Mouse (Mus musculus): ENCODE results near the gene Prop1.

Gene Prop1

DNA sequence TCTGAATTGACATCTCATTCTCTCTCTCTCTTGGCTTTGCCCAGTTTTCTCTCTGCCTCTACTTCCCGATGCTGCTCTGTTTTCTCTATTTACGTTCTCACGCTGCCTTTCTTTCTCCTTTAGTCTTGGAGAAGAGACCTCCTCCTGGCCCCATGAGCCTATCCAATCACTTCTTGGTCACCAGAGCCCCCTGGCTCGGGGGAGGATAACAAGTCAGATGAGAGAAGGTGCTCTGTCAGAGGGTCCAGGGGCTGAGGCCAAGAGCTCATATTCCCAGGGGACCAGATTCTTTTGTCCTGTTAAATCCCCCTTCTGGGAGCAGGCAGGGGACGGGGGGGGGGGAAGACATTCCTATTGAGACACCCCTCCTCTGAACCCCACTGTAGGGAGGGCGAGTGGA lies at the start of gene Prop1:
Gene Prop1, minus strand, starts transcription at position 101 of the 400 bp plus-strand sequence.
- no peak for DNase-seq

DNA sequence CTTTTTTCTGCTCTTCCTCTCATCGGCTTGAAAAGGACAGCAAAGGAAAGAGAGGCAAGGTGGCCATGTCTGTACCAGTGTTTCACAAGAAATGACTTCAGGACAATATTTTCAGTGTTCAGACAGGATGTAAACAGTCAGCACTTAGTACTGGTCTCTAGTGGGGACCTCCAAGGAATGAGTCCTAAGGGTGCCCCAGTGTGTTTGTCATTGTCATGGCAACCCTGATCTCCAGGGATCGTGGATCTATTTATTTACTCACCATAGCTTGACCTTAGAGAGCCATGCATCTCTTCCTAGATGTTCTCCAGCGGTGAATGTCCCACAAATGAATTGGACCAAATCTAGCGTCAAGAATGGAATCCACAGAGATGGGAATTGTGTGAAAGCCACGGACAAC lies 49.7 kb upstream of the Prop1 start, which contains the start of gene Olfr51:
Gene Olfr51, plus strand, starts transcription at position 301 of the 400 bp plus-strand sequence.
- DNase-seq: no peak

DNA sequence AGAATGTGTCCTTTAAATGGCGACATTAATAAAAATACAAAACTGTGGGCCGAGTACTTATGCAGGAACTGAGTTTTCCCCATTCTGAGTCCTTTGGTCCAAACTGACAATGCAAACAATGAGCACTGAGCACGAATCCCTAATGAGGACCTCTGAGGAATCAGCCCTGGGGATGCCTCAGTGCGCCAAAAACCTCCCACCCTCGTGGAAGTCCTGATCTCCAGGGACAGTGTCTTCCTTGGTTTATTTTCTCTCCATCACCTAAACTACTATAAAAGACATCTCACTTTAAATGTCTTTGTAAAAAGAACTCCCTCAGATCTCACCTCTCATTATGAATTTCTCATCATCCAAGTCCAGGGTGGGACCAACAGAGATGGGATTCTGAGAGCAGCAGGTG lies 28.1 kb upstream of the Prop1 start, which contains the start of gene Olfr1377:
Gene Olfr1377, plus strand, starts transcription at position 301 of the 400 bp plus-strand sequence.
- no peak for DNase-seq

DNA sequence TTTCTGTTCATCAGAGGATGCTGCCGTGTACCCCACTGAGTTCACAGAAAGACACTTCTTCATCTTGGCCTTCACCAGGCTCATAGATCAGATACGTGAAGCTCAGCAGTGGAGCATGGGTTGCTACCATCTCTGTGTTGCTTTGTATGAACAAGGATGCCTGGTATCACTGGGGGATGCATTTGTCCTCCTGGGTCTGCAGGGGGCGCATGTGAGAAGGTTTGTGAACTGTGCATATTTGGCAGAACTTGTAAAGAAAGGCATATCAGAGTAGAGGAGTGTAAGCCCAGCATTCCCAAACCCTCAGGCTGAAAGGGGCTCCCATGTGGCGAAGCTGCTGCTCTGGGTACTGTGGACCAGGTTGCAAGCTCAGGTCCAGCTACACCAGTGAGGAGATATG lies 23.7 kb upstream of the Prop1 start:
- no peak for DNase-seq

DNA sequence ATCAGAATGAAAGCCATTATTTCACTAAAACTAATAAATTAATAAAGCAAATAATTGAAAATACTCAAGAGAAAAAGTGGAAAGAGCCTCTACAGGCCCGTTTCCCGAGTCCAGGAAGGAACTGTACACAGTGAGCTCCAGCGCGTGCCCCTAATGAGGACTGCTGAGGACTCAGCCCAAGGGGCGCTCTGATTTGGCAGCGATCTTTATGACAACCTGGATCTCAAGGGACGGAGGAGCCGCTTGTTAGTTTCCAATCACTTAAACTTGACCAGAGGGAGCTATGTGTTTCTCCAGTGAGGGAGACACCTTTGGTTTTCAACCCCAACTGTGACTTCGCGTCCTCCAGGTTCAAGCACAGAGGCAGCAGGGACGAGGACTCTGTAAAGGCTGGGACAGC lies 12.7 kb upstream of the Prop1 start, which contains the start of gene Olfr1378:
Gene Olfr1378, plus strand, starts transcription at position 301 of the 400 bp plus-strand sequence.
- no peak for DNase-seq

DNA sequence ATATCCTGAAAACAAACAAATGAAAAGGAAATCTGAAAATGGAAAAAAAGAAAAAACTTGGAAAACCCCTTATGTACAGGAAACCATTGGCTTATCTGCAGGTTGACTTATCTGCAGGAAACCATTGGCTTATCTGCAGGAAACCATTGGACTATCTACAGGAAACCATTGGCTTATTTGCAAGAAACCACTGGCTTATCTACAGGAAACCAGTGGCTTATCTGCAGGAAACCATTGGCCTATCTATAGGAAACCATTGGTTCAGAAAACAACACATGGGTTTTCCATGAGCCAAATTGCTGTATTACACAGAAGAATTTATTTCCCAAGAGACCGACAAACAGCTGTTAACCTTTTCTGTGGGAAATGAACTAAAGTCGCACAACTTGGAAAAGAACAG lies 11.3 kb upstream of the Prop1 start:
- peak; percentile 69 for DNase-seq

DNA sequence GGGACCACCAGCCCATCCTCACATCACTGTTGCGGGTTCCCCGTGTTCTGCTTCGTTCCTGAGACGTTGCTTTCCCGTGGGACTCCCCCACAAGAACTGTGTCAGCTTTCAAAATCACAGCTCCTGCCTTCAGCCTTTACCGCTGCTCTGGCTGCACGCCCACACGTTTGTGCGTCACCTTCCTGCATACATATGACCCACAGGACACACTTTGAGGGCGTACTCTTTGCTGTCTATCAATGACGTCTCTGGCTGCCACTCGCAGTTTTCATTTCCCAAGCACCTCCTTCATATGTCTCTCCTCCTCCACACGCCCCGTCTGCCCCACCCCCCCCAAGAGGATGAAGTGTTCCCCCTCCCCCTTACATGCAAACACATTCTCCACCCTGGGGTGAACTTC lies 1.3 kb downstream of the Prop1 start:
- DNase-seq: no peak

DNA sequence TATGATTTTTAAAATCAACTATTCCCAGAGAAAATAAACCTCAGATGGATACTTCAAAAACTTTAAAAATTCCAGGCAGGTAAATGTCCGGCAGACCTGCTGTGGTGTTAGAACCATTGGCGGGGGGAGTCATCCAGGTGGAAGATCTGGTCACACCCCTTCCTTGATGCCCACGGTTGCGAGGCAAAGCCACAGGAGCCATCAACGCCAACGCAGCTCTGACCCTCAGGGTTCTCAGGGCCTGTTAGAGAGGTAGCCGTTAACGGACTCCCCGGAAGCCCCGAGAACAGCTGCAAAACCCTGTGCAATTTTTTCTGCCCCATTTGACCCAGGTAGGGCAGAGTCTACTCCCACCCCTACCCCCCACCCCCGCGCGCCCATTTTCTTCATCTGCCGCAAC lies 10.1 kb downstream of the Prop1 start, which contains the start of gene 4933414I15Rik:
Gene 4933414I15Rik, minus strand, starts transcription at position 260 of the 400 bp plus-strand sequence.
- DNase-seq: no peak

DNA sequence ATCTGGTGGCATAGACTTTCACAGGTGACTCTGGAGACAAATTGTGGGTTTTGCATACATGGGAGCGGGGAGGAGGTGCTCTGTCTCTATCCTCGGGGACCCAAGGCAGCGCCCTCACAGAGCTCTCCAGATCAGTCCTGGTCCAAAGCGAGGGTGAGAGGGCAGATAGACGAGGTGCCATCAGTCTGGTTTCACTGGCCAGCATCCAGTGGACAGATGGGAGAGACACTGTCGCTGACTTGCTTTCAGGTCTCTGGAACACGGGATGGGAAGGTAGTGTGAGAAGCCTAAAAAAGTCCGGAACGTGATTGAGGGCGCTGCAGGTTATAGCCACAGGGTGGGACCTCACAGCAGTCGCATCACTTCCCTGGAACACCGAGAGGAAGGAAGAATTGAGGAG lies 11.2 kb downstream of the Prop1 start:
- DNase-seq: no peak

DNA sequence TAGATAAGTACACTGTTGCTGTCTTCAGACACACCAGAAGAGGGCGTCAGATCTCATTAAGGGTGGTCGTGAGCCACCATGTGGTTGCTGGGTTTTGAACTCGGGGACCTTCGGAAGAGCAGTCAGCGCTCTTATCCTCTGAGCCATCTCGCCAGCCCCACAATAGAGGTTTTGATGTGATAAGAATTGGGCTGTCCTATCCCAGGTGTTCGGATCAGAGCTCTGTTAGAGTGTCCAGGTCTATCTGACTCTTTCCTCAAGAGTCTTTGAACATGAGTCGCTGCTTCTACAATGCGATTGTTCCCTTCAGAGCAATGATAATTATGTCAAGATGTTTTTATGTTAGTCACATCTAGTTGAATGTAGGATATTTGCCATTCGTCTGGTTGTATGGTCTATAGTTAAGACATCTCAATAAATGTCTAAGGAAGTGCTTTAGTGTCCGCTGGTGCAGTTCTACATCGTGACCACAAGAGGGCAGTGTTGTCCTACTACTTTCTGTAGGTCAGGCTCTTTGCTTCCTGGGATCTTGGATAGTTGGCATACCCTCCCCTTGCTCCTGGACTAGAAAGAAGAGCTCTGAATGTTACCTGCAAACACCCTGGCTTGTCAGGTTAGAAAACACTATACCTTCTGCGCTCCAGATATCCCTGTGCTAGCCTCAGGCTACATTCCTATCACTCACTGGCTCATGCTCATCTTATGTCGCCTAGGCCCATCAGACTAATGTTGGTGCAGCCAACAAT lies 13.8 kb downstream of the Prop1 start:
- peak; percentile 48 for DNase-seq

DNA sequence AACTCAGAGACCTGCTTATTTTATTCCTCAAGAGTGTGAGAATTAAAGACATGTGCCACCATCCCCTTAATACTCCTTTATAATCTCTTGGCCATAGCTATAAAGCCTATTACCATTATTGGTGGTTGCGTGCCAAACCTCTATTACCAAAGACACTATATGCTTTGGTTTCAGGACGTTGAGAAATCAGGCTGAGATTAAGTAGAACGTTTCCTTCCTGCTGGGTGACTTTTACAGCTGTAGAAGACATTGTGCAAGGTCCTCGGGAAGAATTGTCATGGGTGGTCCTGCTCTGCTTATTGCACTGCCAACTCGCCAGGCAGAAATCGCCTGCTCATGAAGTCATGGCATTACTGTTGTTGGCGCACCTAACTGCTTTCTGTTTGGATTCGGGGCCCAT lies 15.1 kb downstream of the Prop1 start:
- no peak for DNase-seq

DNA sequence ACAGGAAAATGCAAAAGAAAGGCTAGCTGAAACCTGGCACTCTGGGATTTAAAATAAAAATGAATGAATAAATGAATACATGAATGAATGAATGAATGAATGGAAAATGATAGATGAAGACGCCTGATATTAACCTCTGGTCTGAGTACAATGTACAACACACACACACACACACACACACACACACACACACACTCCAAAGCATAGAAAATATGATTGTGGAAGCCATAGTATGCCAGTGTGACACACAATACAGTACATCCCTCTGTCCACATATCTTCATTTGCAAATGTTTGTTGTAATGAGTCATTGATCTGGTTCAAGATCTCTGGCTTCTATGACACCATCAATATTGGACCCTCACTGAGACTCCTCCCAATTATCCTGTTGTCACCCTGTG lies 21.5 kb downstream of the Prop1 start:
- no peak for DNase-seq

DNA sequence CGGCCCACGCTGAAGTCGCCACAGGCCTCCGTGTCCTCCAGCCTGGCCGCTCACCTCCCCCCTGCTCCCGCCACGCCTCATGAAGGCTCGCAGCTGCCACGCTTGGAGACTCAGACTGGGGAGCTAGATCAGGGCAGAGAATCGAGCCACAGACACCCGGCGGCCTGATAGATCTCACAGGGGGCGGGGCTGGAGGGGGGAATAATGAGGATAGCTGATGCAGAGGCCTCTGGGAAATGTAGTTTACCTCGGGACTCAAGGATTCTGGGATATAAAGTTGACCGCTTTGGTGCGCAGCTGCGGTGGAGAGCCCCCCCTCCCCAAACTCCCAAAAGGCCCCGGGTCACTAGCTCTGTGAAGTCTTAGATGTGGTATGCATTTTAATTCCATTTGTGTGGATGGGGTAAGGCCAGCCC lies 22.1 kb downstream of the Prop1 start, which contains the start of gene Zfp354b:
Gene Zfp354b, minus strand, starts transcription at position 183 of the 416 bp plus-strand sequence.
- peak; percentile 88 for DNase-seq

DNA sequence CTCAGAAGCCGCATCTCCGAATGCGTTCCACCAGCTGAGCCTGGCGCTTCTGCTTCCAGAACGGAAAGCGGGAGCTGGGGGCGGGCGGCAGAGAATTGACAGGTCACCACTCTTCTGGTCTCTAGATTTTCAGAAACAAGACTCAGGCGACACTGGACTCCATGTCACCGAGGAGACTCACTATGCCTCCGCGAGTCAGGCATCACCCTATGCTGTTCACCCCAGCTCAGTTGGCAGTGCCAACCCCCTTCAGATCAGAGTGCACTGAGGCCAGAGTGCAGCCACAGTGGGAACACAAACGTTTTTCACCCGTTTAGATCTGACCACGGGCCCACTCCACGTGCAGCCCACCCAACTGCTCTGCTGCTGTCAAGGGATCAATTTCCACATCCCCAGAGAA lies 22.5 kb downstream of the Prop1 start:
- no peak for DNase-seq

DNA sequence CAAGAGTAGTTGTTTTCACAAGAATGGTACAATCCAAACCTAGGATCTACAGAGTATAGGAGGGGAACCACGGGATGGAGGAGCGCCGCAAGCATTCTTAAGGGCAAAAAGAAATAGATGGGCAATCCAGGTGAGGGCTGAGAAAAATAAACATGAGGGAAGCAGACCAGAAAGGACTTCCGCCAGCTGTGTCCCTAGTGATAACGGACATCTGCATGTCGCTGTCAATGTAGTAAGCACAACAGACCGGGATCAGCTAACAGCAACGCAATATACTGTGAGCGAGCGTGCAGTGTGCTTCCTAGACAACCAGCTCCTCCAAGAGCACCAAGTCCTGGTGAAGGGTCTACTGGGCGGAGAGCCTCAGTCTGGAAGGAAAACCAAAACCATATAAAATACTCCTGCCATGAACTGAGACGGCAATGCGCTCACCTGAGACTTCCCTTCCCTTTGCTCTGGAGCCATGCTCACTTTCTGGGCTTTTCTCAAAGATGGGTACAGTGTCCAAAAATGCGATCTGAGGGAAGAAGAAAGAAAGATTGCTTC lies 23.0 kb downstream of the Prop1 start:
- no peak for DNase-seq

DNA sequence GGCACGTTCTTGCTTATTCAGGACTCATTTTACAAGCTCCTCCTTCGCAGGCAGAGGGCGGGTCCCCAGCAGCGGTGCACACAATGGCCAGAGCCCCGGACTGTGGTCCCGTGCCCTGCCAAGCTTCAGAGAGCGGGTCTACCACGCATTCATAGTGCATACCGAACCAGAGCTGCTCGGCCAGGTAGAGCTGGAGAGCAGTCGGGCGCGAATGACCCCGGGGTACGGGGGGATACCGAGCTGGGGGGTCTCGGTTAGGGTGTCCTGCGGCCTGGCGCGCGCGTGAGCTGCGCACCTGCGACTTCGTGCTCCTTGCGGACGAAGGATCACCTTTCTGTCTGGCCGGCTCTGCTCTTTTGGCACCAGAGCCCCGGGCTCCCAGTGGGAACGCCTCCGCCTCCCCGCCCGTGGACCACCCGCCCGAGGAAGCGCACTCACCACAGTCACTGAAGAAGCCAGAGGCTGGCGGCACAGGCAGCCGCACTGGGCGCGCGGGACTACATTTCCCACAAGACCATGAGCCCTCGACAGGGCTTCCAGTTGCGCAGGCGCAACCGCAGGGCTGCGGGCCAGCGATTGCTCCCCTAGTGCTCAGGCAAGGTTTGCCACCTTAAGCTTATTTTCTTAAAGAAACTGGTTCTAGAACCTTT lies 37.8 kb downstream of the Prop1 start, which contains the start of gene Zfp2:
Gene Zfp2, minus strand, starts transcription at position 495 of the 650 bp plus-strand sequence.
- peak; percentile 94 for DNase-seq

DNA sequence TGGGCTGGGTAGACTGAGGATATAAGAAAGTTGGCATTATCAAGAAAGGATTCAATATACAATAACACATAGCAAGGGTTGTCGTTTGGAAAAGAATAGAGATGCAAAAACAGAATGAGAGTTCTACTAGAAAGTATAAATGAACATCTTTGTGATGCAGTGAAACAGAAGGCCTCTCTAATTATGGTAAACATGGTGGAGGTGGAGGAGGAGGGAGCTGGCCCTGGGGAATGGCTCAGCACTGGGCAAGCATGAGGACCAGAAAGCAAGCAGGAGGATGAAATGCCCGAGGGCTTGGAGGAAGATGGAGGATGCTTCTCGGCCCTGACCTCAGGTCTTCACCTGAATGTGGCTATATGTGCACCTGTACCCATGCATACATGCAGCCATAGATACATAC lies 39.1 kb downstream of the Prop1 start:
- no peak for DNase-seq

DNA sequence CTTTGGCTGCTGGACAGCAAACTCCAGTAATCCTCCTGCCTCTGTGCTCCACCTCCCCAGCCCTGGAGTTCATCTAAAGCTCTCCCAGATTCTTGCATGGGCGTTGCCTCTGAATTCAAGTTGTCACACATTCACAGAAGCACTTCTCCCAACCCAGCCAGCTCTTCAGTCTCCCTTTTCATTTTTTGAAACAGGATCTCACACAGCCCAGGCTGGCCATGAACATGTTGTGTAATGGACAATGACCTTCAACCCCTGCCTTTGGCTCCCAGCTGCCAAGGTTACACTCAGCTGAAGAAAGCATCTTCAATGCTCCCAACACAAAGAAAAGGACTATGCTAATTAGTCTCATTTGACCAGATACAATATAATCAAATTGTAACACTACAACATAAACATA lies 40.3 kb downstream of the Prop1 start:
- peak; percentile 28 for DNase-seq

DNA sequence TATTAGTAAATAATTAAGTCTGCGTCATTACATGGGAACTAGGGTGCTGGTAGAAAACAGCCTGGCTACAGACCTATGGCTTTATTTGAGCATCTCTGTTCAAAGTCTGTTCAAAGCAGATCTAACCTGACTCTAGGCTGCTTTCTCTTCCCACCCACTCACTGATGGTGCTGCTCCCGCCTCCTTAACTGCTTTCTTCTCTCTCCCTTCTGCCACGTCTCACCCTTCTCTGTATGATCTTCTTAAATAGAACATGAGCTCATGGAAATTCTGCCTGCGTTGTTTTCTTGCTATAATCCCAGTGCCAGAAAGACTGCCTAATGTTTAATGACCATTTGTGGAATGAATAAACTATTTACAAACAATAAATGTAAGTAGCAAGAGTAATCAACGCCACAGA lies 45.4 kb downstream of the Prop1 start:
- no peak for DNase-seq
